Mouse (Mus musculus): Measurements from ENCODE around the gene Knop1. TPM values are rescaled to one million over a fixed set of nuclear protein-coding genes. Genes with fewer than 3 reads are reported as not detected.

Knop1 gene
- total RNA-seq, 2 experiments from 2014 or later: 24.4 to 25.1 TPM

- DNase-seq (ENCODE audit: low spot score in 2 of 2): no peak
Measured at GRCm38 (mm10) chr7:118849543-118850250, 6.4 kb downstream of the Knop1 start.

- DNase-seq (ENCODE audit: low spot score in 2 of 2): no peak
Measured at GRCm38 (mm10) chr7:118848796-118849195, 7.3 kb downstream of the Knop1 start.

- no peak for DNase-seq (ENCODE audit: low spot score in 2 of 2)
Measured at GRCm38 (mm10) chr7:118846329-118846728, 9.7 kb downstream of the Knop1 start.

GRCm38 (mm10) chr7:118845141-118845540 lies 10.9 kb downstream of the Knop1 start:
- no peak for DNase-seq (ENCODE audit: low spot score in 2 of 2)

- DNase-seq (ENCODE audit: low spot score in 2 of 2): no peak
Measured at GRCm38 (mm10) chr7:118842938-118843337, 13.1 kb downstream of the Knop1 start.

GRCm38 (mm10) chr7:118841796-118842195 lies 14.3 kb downstream of the Knop1 start:
- no peak for DNase-seq (ENCODE audit: low spot score in 2 of 2)

GRCm38 (mm10) chr7:118841030-118841745 lies 14.9 kb downstream of the Knop1 start:
- DNase-seq (ENCODE audit: low spot score in 2 of 2): peak in 1 of 2 experiments; percentile 55

- peak in 1 of 2 experiments; percentile 60 for DNase-seq (ENCODE audit: low spot score in 2 of 2)
Measured at GRCm38 (mm10) chr7:118837901-118838300, 18.2 kb downstream of the Knop1 start.

GRCm38 (mm10) chr7:118827975-118828416 lies 28.1 kb downstream of the Knop1 start:
- peak in 1 of 2 experiments; percentile 54 for DNase-seq (ENCODE audit: low spot score in 2 of 2)

- no peak for DNase-seq (ENCODE audit: low spot score in 2 of 2)
Measured at GRCm38 (mm10) chr7:118824451-118824850, 31.6 kb downstream of the Knop1 start.

- DNase-seq (ENCODE audit: low spot score in 2 of 2): no peak
Measured at GRCm38 (mm10) chr7:118821887-118822556, 34.0 kb downstream of the Knop1 start.

- no peak for DNase-seq (ENCODE audit: low spot score in 2 of 2)
Measured at GRCm38 (mm10) chr7:118821356-118821755, 34.7 kb downstream of the Knop1 start.

- no peak for DNase-seq (ENCODE audit: low spot score in 2 of 2)
Measured at GRCm38 (mm10) chr7:118819666-118820065, 36.4 kb downstream of the Knop1 start.

GRCm38 (mm10) chr7:118817741-118818140 lies 38.3 kb downstream of the Knop1 start:
- no peak for DNase-seq (ENCODE audit: low spot score in 2 of 2)

GRCm38 (mm10) chr7:118816275-118816674 lies 39.8 kb downstream of the Knop1 start:
- no peak for DNase-seq (ENCODE audit: low spot score in 2 of 2)

GRCm38 (mm10) chr7:118813592-118813991 lies 42.5 kb downstream of the Knop1 start:
- no peak for DNase-seq (ENCODE audit: low spot score in 2 of 2)

GRCm38 (mm10) chr7:118811407-118812106 lies 44.5 kb downstream of the Knop1 start:
- DNase-seq (ENCODE audit: low spot score in 2 of 2): no peak

- no peak for DNase-seq (ENCODE audit: low spot score in 2 of 2)
Measured at GRCm38 (mm10) chr7:118807899-118808298, 48.2 kb downstream of the Knop1 start.

- DNase-seq (ENCODE audit: low spot score in 2 of 2): no peak
Measured at GRCm38 (mm10) chr7:118806631-118807411, 49.2 kb downstream of the Knop1 start.

GRCm38 (mm10) chr7:118803425-118803824 lies 52.6 kb downstream of the Knop1 start:
- no peak for DNase-seq (ENCODE audit: low spot score in 2 of 2)

GRCm38 (mm10) chr7:118801791-118802190 lies 54.3 kb downstream of the Knop1 start:
- DNase-seq (ENCODE audit: low spot score in 2 of 2): no peak
